Mouse (Mus musculus) right cerebral cortex, adult 2 months (tissue): ENCODE measurements around the gene Scgb1c1.
"Not testable (repeated sequence)": the region's sequence is repeated elsewhere in the genome, so short reads cannot be mapped to it uniquely, and the experiment has no call there.

Experiments
- DNase-seq, 2 experiments: peaks; one replicate each; pipeline ENCODE4 v3.0.0; 2021 to 2022; ENCODE audit warnings: low spot score in 2 of 2

Gene Scgb1c1

GRCm38 (mm10) chr7:140879355-140879754, 34.0 kb downstream of the Scgb1c1 start:
- no peak for DNase-seq

GRCm38 (mm10) chr7:140880419-140880818, 35.1 kb downstream of the Scgb1c1 start:
- no peak for DNase-seq

DNA sequence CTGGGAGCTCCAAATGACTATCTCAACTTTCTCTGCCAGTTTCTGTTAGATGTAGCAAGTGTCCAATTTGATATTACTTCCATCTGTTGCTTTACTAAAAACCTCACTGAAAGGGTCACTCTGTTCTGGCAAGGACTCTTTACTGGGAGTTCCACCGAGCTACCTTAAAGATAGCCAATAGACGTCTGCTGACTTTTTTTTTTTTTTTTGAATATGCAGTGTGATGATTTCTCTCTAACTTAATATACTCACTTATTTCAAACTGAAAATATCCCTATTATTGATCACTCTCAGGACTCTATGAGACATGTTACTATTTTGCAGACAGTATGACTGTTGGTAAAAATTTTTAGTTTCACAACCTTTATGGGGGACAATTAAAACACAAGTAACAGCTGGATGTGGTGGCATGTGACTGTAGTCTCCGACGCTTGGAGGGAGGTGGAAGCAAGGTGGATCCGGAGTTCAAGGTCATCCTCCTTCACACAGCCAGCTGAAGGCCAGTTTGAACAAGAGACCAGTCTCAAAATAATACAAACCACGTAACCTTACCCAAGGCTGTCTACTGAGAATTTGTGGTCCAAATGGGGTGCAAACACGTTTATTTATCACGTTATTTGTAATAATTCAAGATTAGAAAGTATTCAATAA, 35.6 kb downstream of the Scgb1c1 start:
- DNase-seq, result no peak

DNA sequence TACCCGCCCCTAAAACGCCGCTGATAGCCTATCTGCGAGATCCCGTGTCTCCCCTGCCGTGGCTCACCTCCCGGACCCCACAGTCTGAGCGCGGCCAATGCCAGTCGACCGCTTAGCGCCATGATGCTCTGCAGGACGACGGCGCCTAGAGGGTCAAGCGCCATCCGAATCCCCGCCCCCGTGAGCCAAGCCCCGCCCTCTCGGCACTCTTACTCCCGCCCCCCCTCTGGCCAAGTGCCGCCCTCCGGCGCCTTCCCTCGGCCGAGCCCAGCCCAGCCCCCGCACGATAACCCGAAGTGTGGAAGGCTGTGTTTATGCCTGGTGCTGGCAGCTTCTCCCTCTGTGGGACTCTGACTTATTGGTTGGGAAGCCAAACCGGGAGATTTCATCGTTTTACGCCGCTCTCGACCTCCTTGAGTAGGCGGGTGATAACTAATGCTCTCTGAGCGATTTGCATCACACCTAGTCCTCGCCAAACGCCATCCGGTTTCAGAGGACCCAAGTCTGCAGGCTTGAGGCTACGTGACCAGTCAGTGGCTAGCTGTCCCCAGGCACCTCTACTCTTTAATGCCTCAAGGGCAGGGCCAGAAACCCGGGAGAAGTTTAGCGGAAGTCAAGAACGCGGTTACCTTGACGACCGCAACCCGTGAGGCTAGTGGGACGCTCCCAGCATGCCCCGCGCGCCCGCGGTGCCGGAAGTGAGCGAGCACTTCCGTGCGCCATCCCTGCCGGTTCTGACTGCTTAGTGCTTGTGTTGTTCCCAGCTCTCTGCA, 36.5 kb downstream of the Scgb1c1 start, which contains the start of the genes Psmd13 and Sirt3:
Psmd13 (plus strand) TSS at position 273 of the 773 bp plus-strand sequence.
Sirt3 (minus strand) TSS at position 614 of the 773 bp plus-strand sequence.
- peak; percentile 95 to 97 for DNase-seq

DNA sequence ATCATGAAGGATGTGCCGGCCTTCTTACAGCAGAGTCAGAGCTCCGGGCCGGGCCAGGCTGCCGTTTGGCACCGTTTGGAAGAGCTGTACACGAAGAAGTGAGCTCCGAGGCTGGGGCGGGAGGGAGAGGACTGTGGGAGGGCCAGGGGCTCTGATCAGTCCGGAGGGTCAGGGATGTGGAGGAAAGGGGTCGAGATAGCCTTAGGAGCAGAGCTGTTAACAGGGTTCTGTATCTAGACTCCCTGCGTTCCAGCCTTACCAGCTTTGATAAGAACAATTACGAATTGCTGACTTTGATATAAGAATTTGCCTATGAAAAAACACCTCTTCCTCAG, 37.1 kb downstream of the Scgb1c1 start:
- no peak for DNase-seq

GRCm38 (mm10) chr7:140890636-140891035, 45.3 kb downstream of the Scgb1c1 start:
- not testable (repeated sequence) for DNase-seq

GRCm38 (mm10) chr7:140894031-140894430, 48.7 kb downstream of the Scgb1c1 start:
- no peak for DNase-seq

DNA sequence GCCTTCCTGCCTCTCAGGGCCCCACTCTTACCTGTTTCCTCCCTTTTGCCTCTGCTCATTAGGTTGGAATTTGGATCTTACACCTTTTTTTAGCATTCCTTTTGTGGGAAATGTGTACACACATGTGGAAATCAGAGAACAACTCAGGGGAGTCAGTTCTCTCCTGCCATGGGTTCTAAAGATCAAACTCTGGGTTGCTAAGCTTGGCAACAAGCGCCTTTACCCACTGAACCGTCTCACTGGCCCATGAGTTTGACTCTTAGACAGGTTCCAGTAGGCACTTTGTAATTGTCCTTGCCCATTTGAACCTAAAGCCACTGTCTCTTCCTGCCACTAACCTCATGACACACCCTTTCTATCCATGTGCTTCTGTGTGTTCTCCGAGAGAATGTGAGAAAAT, 49.3 kb downstream of the Scgb1c1 start:
- no peak for DNase-seq
